Mouse (Mus musculus) WW6 (cell line): ENCODE data around the gene Itm2c.

Source experiments
- DNase-seq: peaks from one replicate; pipeline ENCODE4 v3.0.0-alpha.2; 2013; ENCODE audit warnings: low read depth, low spot score

The Itm2c gene

GRCm38 (mm10) chr1:85894231-85894747 is at the start of gene Itm2c:
Gene Itm2c, plus strand, starts transcription at chr1:85894281.
- DNase-seq, result no peak

- DNase-seq, result no peak
Measured at GRCm38 (mm10) chr1:85844981-85845380, 49.1 kb upstream of the Itm2c start.

- no peak for DNase-seq
Measured at GRCm38 (mm10) chr1:85845476-85845875, 48.6 kb upstream of the Itm2c start.

GRCm38 (mm10) chr1:85849016-85849415 is 45.1 kb upstream of the Itm2c start:
- DNase-seq, result no peak

GRCm38 (mm10) chr1:85850851-85851250 is 43.2 kb upstream of the Itm2c start:
- DNase-seq, result no peak

GRCm38 (mm10) chr1:85852996-85853689 is 40.9 kb upstream of the Itm2c start:
- DNase-seq, result peak; percentile 22

GRCm38 (mm10) chr1:85853865-85854264 is 40.2 kb upstream of the Itm2c start:
- DNase-seq, result no peak

GRCm38 (mm10) chr1:85854475-85854874 is 39.6 kb upstream of the Itm2c start:
- no peak for DNase-seq

GRCm38 (mm10) chr1:85856266-85856665 is 37.8 kb upstream of the Itm2c start:
- DNase-seq, result no peak

- no peak for DNase-seq
Measured at GRCm38 (mm10) chr1:85857261-85857754, 36.8 kb upstream of the Itm2c start.

GRCm38 (mm10) chr1:85864383-85864782 is 29.7 kb upstream of the Itm2c start:
- DNase-seq, result no peak

GRCm38 (mm10) chr1:85870001-85870400 is 24.1 kb upstream of the Itm2c start:
- DNase-seq, result no peak

GRCm38 (mm10) chr1:85870546-85870945 is 23.5 kb upstream of the Itm2c start:
- no peak for DNase-seq

- DNase-seq, result no peak
Measured at GRCm38 (mm10) chr1:85882003-85882402, 12.1 kb upstream of the Itm2c start.

- DNase-seq, result no peak
Measured at GRCm38 (mm10) chr1:85887221-85887620, 6.9 kb upstream of the Itm2c start.

- peak; percentile 46 for DNase-seq
Measured at GRCm38 (mm10) chr1:85894748-85895360, 773 bp downstream of the Itm2c start.

- DNase-seq, result no peak
Measured at GRCm38 (mm10) chr1:85895391-85895837, 1.3 kb downstream of the Itm2c start.

- no peak for DNase-seq
Measured at GRCm38 (mm10) chr1:85896110-85896509, 2.0 kb downstream of the Itm2c start.

GRCm38 (mm10) chr1:85896781-85897700 is 3.0 kb downstream of the Itm2c start:
- no peak for DNase-seq

GRCm38 (mm10) chr1:85897901-85898760 is 4.0 kb downstream of the Itm2c start:
- DNase-seq, result no peak
